Mouse (Mus musculus) heart, postnatal 0 days (tissue): ENCODE measurements around the gene BC107364.

ENCODE experiments used
- CTCF ChIP-seq: IDR thresholded peaks from 2 replicates; pipeline ENCODE4 v1.5.1; 2016; ENCODE audit warnings: antibody characterized with exemption, control low read depth, low read depth
- EP300 ChIP-seq: IDR thresholded peaks from 2 replicates; pipeline ENCODE4 v1.6.1; 2016; ENCODE audit warnings: antibody characterized with exemption, low read depth

- no peak for TF ChIP-seq CTCF
- no peak for TF ChIP-seq EP300
Measured at GRCm38 (mm10) chr3:96482451-96482850, 30.3 kb upstream of the BC107364 start.
